In genomic region chrX:94990903-94991302, GRCm38 (mm10) we compare ENCODE assay signal across 8 mouse cellular contexts. TPM values are rescaled to one million over a fixed set of nuclear protein-coding genes. Genes with fewer than 3 reads are reported as not detected.
DNase-seq lines count a peak whose midpoint lies in the region; ATAC-seq and TF ChIP-seq lines count a peak whose summit lies in the region.

No protein-coding gene starts in this region.

- H3K36me3 ChIP-seq in lung, embryonic 14.5 days (ENCODE audit: insufficient read depth): no peaks in the 10 kb centered on the region
- H3K36me3 ChIP-seq in forebrain, embryonic 14.5 days (ENCODE audit: control insufficient read depth, insufficient read depth, low read length): no peaks in the 10 kb centered on the region
- H3K36me3 ChIP-seq in limb, embryonic 15.5 days: no peaks in the 10 kb centered on the region
- H3K36me3 ChIP-seq in stomach, embryonic 15.5 days: no peaks in the 10 kb centered on the region

- H3K4me3 ChIP-seq in lung, embryonic 14.5 days (ENCODE audit: low read depth, low read length): no peak overlapping the region
- H3K4me3 ChIP-seq in forebrain, embryonic 14.5 days (ENCODE audit: low read depth, low read length): peak overlapping the region; percentile 27; the same call in 1 of the 2 replicates
- H3K4me3 ChIP-seq in limb, embryonic 15.5 days: peak overlapping the region; percentile 34; the same call in 1 of the 2 replicates
- no peak overlapping the region for H3K4me3 ChIP-seq in stomach, embryonic 15.5 days (replicated peaks)

- H3K27me3 ChIP-seq in lung, embryonic 14.5 days (ENCODE audit: insufficient read depth, low read length): no peaks in the 10 kb centered on the region
- no peaks in the 10 kb centered on the region for H3K27me3 ChIP-seq in forebrain, embryonic 14.5 days (replicated peaks; ENCODE audit: control insufficient read depth, insufficient read depth, low read length)
- peaks cover 9% of the 10 kb centered on the region for H3K27me3 ChIP-seq in limb, embryonic 15.5 days
- 0 out of 2 replicates have a peak, but pooled peaks cover 2% of the 10 kb centered on the region for H3K27me3 ChIP-seq in stomach, embryonic 15.5 days (replicated peaks)

- H3K9me3 ChIP-seq in lung, embryonic 14.5 days (ENCODE audit: low read depth, low read length): no peaks in the 10 kb centered on the region
- H3K9me3 ChIP-seq in forebrain, embryonic 14.5 days (replicated peaks; ENCODE audit: control insufficient read depth, low read length): no peaks in the 10 kb centered on the region
- H3K9me3 ChIP-seq in limb, embryonic 15.5 days: no peaks in the 10 kb centered on the region
- H3K9me3 ChIP-seq in stomach, embryonic 15.5 days: no peaks in the 10 kb centered on the region

- peak overlapping the region; percentile 59 for H3K4me2 ChIP-seq in lung, embryonic 14.5 days
- H3K4me2 ChIP-seq in forebrain, embryonic 14.5 days (ENCODE audit: low read length): peak overlapping the region; percentile 52
- H3K4me2 ChIP-seq in limb, embryonic 15.5 days: peak overlapping the region; percentile 52; the same call in 1 of the 2 replicates
- H3K4me2 ChIP-seq in stomach, embryonic 15.5 days: peak overlapping the region; percentile 56

- H3K9ac ChIP-seq in lung, embryonic 14.5 days: peak overlapping the region; percentile 48
- H3K9ac ChIP-seq in forebrain, embryonic 14.5 days (ENCODE audit: low read length): no peak overlapping the region
- no peak overlapping the region for H3K9ac ChIP-seq in limb, embryonic 15.5 days
- H3K9ac ChIP-seq in stomach, embryonic 15.5 days: no peak overlapping the region

- TF ChIP-seq CTCF in lung, embryonic 14.5 days (IDR thresholded peaks at IDR 0.05; ENCODE audit: low read depth): no peak

- H3K4me1 ChIP-seq in lung, embryonic 14.5 days (ENCODE audit: insufficient read depth): no peaks in the 10 kb centered on the region
- no peaks in the 10 kb centered on the region for H3K4me1 ChIP-seq in forebrain, embryonic 14.5 days (ENCODE audit: control insufficient read depth, insufficient read depth, low read length)
- no peaks in the 10 kb centered on the region for H3K4me1 ChIP-seq in limb, embryonic 15.5 days
- H3K4me1 ChIP-seq in stomach, embryonic 15.5 days: no peaks in the 10 kb centered on the region

- DNase-seq in lung, embryonic 14.5 days: peak; percentile 6
- no peak for DNase-seq in lung, postnatal 10 days
- DNase-seq in forebrain, embryonic 14.5 days (ENCODE audit: low spot score): no peak
- DNase-seq in layer of hippocampus, adult 9-11 months: no peak
- no peak for DNase-seq in right cerebral cortex, postnatal 4 days
- no peak for DNase-seq in urinary bladder, postnatal 14 days (ENCODE audit: low spot score)

- no peak overlapping the region for H3K27ac ChIP-seq in lung, embryonic 14.5 days (ENCODE audit: low read depth)
- H3K27ac ChIP-seq in forebrain, embryonic 14.5 days (ENCODE audit: low read depth, low read length): no peak overlapping the region
- H3K27ac ChIP-seq in limb, embryonic 15.5 days: no peak overlapping the region
- H3K27ac ChIP-seq in stomach, embryonic 15.5 days: no peak overlapping the region

- ATAC-seq in lung, embryonic 14.5 days (ENCODE audit: insufficient read depth): peak; percentile 36; the same call in 1 of the 2 replicates
- ATAC-seq in forebrain, embryonic 14.5 days: peak; percentile 26; the same call in 1 of the 2 replicates
- ATAC-seq in limb, embryonic 15.5 days (ENCODE audit: insufficient number of reproducible peaks, low FRiP score, low TSS enrichment, low read depth): no peak
- ATAC-seq in stomach, embryonic 15.5 days (ENCODE audit: insufficient read depth, low FRiP score, low read depth): no peak

- WGBS in lung, embryonic 14.5 days: 63% methylated on average over 2 of the region's 2 CpGs
- 77% methylated on average over 2 of the region's 2 CpGs for WGBS in forebrain, embryonic 14.5 days
- WGBS in limb, embryonic 15.5 days: 67% methylated on average over 2 of the region's 2 CpGs
- 66% methylated on average over 2 of the region's 2 CpGs for WGBS in stomach, embryonic 15.5 days

RNA-seq across cellular contexts. Expression of gene Spin4, which starts 35.6 kb away (rescaled TPM):
- polyA plus RNA-seq in lung, embryonic 14.5 days (2014; fragmentation: Nextera tagmentation; extraction: Ambion mirVana): 8.7 and 10.6 TPM in 2 replicates
- 5.0 and 6.3 TPM in 2 replicates for polyA plus RNA-seq in forebrain, embryonic 14.5 days (2014; fragmentation: Nextera tagmentation; extraction: Ambion mirVana)
- polyA plus RNA-seq in limb, embryonic 15.5 days (2015; fragmentation: Nextera tagmentation; extraction: Ambion mirVana): 12.5 and 12.9 TPM in 2 replicates
- polyA plus RNA-seq in stomach, embryonic 15.5 days (2015; fragmentation: Nextera tagmentation; extraction: Ambion mirVana): 8.4 and 9.0 TPM in 2 replicates

Comparison
In these comparisons a context has a peak if more than half of its experiments do, and no peak if none do; other contexts are left out.
1. ATAC-seq: peak in lung, embryonic 14.5 days (single experiment) and forebrain, embryonic 14.5 days (single experiment); none in limb, embryonic 15.5 days (single experiment) and stomach, embryonic 15.5 days (single experiment).
2. H3K4me3 ChIP-seq: peak in forebrain, embryonic 14.5 days (single experiment) and limb, embryonic 15.5 days (single experiment); none in lung, embryonic 14.5 days (single experiment) and stomach, embryonic 15.5 days (single experiment).
3. Peak in every context shown above with its lines, with median percentiles within 50 percentile points of each other: H3K4me2 ChIP-seq.